8 mouse cellular contexts compared by ENCODE assay signal in the genomic region with DNA sequence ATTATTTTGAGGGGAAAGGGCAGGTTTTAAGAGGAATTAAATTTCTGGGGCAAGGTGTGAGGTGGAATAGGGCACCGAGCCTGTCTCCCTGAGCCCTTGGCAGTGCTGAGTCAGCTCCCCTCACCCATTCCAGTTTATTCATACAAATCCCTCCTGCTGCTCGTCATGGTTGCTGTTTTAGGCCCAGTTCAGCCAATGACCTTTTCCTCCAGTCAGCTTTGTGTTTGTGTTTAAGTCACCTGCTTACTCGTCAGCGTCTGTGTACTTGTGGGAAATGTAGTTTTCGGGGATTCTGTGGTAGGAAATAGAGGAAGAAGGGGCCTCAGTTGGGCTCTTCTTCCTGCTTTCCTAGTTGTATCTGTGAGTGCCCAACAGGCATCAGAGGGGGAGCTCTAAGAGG. TPM values are rescaled to one million over a fixed set of nuclear protein-coding genes. Genes with fewer than 3 reads are reported as not detected.
DNase-seq lines count a peak whose midpoint lies in the region; ATAC-seq and TF ChIP-seq lines count a peak whose summit lies in the region.

No protein-coding gene starts in this region.

- H3K27me3 ChIP-seq in embryonic facial prominence, embryonic 12.5 days: no peaks in the 10 kb centered on the region
- H3K27me3 ChIP-seq in embryonic facial prominence, embryonic 10.5 days (replicated peaks; ENCODE audit: low read depth, poor library complexity, severe bottlenecking): no peaks in the 10 kb centered on the region
- H3K27me3 ChIP-seq in intestine, embryonic 16.5 days (replicated peaks; ENCODE audit: control insufficient read depth, insufficient read depth, low read length): no peaks in the 10 kb centered on the region

- 64% methylated on average over 5 of the region's 5 CpGs for WGBS in embryonic facial prominence, embryonic 12.5 days
- 75% methylated on average over 5 of the region's 5 CpGs for WGBS in embryonic facial prominence, embryonic 10.5 days
- 49% methylated on average over 5 of the region's 5 CpGs for WGBS in intestine, embryonic 16.5 days

- no peak for DNase-seq in embryonic facial prominence, embryonic 10.5 days (ENCODE audit: low spot score)
- no peak for DNase-seq in left cerebral cortex, adult 2 months (ENCODE audit: extremely low spot score in 1 of 2, low spot score in 2 of 2)
- DNase-seq in left cerebral cortex, adult 18-20 months (ENCODE audit: low spot score in 2 of 2): no peak
- DNase-seq in MN1 (ENCODE audit: low spot score): peak; percentile 58
- DNase-seq in gastrocnemius, adult 8-10 months (ENCODE audit: low spot score in 2 of 2): no peak
- DNase-seq in retina, embryonic 14.5 days (ENCODE audit: low spot score): no peak

- no peaks in the 10 kb centered on the region for H3K9me3 ChIP-seq in embryonic facial prominence, embryonic 12.5 days
- no peaks in the 10 kb centered on the region for H3K9me3 ChIP-seq in embryonic facial prominence, embryonic 10.5 days
- H3K9me3 ChIP-seq in intestine, embryonic 16.5 days (ENCODE audit: control insufficient read depth, low read length): no peaks in the 10 kb centered on the region

- H3K4me3 ChIP-seq in embryonic facial prominence, embryonic 12.5 days: no peak overlapping the region
- no peak overlapping the region for H3K4me3 ChIP-seq in embryonic facial prominence, embryonic 10.5 days
- no peak overlapping the region for H3K4me3 ChIP-seq in left cerebral cortex, adult 2 months
- no peak overlapping the region for H3K4me3 ChIP-seq in intestine, embryonic 16.5 days (ENCODE audit: low read length)

- no peak for ATAC-seq in embryonic facial prominence, embryonic 12.5 days (ENCODE audit: insufficient number of reproducible peaks, insufficient read depth, low FRiP score, low TSS enrichment)
- no peak for ATAC-seq in intestine, embryonic 16.5 days

- intact Hi-C loops in left cerebral cortex, adult 2 months (cut with DNase I): no loop called here

- H3K4me2 ChIP-seq in embryonic facial prominence, embryonic 12.5 days (replicated peaks): no peak overlapping the region
- no peak overlapping the region for H3K4me2 ChIP-seq in intestine, embryonic 16.5 days (ENCODE audit: low read depth, low read length)

- no peak for TF ChIP-seq CTCF in left cerebral cortex, adult 2 months (IDR thresholded peaks at IDR 0.05)

- peaks cover 17% of the 10 kb centered on the region for H3K4me1 ChIP-seq in embryonic facial prominence, embryonic 12.5 days
- peaks cover 24% of the 10 kb centered on the region for H3K4me1 ChIP-seq in embryonic facial prominence, embryonic 10.5 days
- peaks cover 22% of the 10 kb centered on the region for H3K4me1 ChIP-seq in intestine, embryonic 16.5 days (ENCODE audit: control insufficient read depth, insufficient read depth, low read length)

- peak overlapping the region; percentile 56; the same call in 1 of the 2 replicates for H3K27ac ChIP-seq in embryonic facial prominence, embryonic 12.5 days
- H3K27ac ChIP-seq in embryonic facial prominence, embryonic 10.5 days (replicated peaks): no peak overlapping the region
- peak overlapping the region; percentile 18; the same call in 1 of the 2 replicates for H3K27ac ChIP-seq in left cerebral cortex, adult 2 months
- H3K27ac ChIP-seq in intestine, embryonic 16.5 days (ENCODE audit: low read length): peak overlapping the region; percentile 98

- no peak overlapping the region for H3K9ac ChIP-seq in embryonic facial prominence, embryonic 12.5 days
- H3K9ac ChIP-seq in intestine, embryonic 16.5 days (ENCODE audit: low read depth, low read length): peak overlapping the region; percentile 27; the same call in 1 of the 2 replicates

- H3K36me3 ChIP-seq in embryonic facial prominence, embryonic 12.5 days: peaks cover 71% of the 10 kb centered on the region
- peaks cover 81% of the 10 kb centered on the region for H3K36me3 ChIP-seq in embryonic facial prominence, embryonic 10.5 days (replicated peaks)
- peaks cover 26% of the 10 kb centered on the region for H3K36me3 ChIP-seq in intestine, embryonic 16.5 days (ENCODE audit: control insufficient read depth, insufficient read depth, low read length)

RNA-seq across cellular contexts. Expression of a gene that starts 4.6 kb away (rescaled TPM):
- 877 and 907 TPM in 2 replicates for polyA plus RNA-seq in embryonic facial prominence, embryonic 12.5 days (2016; fragmentation: Nextera tagmentation; extraction: Ambion mirVana)
- 733 and 768 TPM in 2 replicates for polyA plus RNA-seq in embryonic facial prominence, embryonic 10.5 days (2016; fragmentation: Nextera tagmentation; extraction: Ambion mirVana)
- total RNA-seq in left cerebral cortex, adult 2 months (2021): 100 to 1,000 TPM; 555 to 562 TPM
- 100 to 1,000 TPM; 576 to 616 TPM for total RNA-seq in left cerebral cortex, adult 18-20 months (2021)
- polyA plus RNA-seq in intestine, embryonic 16.5 days (2015; fragmentation: Nextera tagmentation; extraction: Ambion mirVana): 1,841 and 1,876 TPM in 2 replicates
- total RNA-seq in gastrocnemius, adult 8-10 months (2022): 100 to 1,000 TPM; 125 to 188 (median 158) TPM

RNA-seq across cellular contexts. Expression of a gene that starts 9.1 kb away (rescaled TPM):
- 3.2 and 3.9 TPM in 2 replicates for polyA plus RNA-seq in embryonic facial prominence, embryonic 12.5 days (2016; fragmentation: Nextera tagmentation; extraction: Ambion mirVana)
- polyA plus RNA-seq in embryonic facial prominence, embryonic 10.5 days (2016; fragmentation: Nextera tagmentation; extraction: Ambion mirVana): 2.3 and 3.1 TPM in 2 replicates
- 10 to 100 TPM; 30.7 to 32.9 TPM for total RNA-seq in left cerebral cortex, adult 2 months (2021)
- 10 to 100 TPM; 31.5 to 34.9 TPM for total RNA-seq in left cerebral cortex, adult 18-20 months (2021)
- 2.8 TPM in 2 replicates for polyA plus RNA-seq in intestine, embryonic 16.5 days (2015; fragmentation: Nextera tagmentation; extraction: Ambion mirVana)
- total RNA-seq in gastrocnemius, adult 8-10 months (2022): 10 to 100 TPM in 2 of 4 experiments, 1 to 10 TPM in 2; 8.7 to 11.7 (median 10.0) TPM

RNA-seq across cellular contexts. Expression of a gene that starts 30.3 kb away (rescaled TPM):
- 121 and 125 TPM in 2 replicates for polyA plus RNA-seq in embryonic facial prominence, embryonic 12.5 days (2016; fragmentation: Nextera tagmentation; extraction: Ambion mirVana)
- polyA plus RNA-seq in embryonic facial prominence, embryonic 10.5 days (2016; fragmentation: Nextera tagmentation; extraction: Ambion mirVana): 77.3 and 85.9 TPM in 2 replicates
- total RNA-seq in left cerebral cortex, adult 2 months (2021): 100 to 1,000 TPM; 253 to 254 TPM
- 100 to 1,000 TPM; 265 to 267 TPM for total RNA-seq in left cerebral cortex, adult 18-20 months (2021)
- polyA plus RNA-seq in intestine, embryonic 16.5 days (2015; fragmentation: Nextera tagmentation; extraction: Ambion mirVana): 46.6 and 51.1 TPM in 2 replicates
- total RNA-seq in gastrocnemius, adult 8-10 months (2022): 10 to 100 TPM; 45.6 to 53.3 (median 49.5) TPM

RNA-seq across cellular contexts. Expression of a gene that starts 36.3 kb away (rescaled TPM):
- polyA plus RNA-seq in embryonic facial prominence, embryonic 12.5 days (2016; fragmentation: Nextera tagmentation; extraction: Ambion mirVana): 29.2 and 30.7 TPM in 2 replicates
- polyA plus RNA-seq in embryonic facial prominence, embryonic 10.5 days (2016; fragmentation: Nextera tagmentation; extraction: Ambion mirVana): 11.9 and 13.6 TPM in 2 replicates
- 10 to 100 TPM; 10.2 to 10.4 TPM for total RNA-seq in left cerebral cortex, adult 2 months (2021)
- 10 to 100 TPM; 13.1 to 13.2 TPM for total RNA-seq in left cerebral cortex, adult 18-20 months (2021)
- polyA plus RNA-seq in intestine, embryonic 16.5 days (2015; fragmentation: Nextera tagmentation; extraction: Ambion mirVana): 24.4 and 25.7 TPM in 2 replicates
- 10 to 100 TPM; 10.4 to 13.5 (median 13.4) TPM for total RNA-seq in gastrocnemius, adult 8-10 months (2022)

RNA-seq across cellular contexts. Expression of a gene that starts 58.2 kb away (rescaled TPM):
- polyA plus RNA-seq in embryonic facial prominence, embryonic 12.5 days (2016; fragmentation: Nextera tagmentation; extraction: Ambion mirVana): 18.8 and 19.4 TPM in 2 replicates
- 15.9 and 17.4 TPM in 2 replicates for polyA plus RNA-seq in embryonic facial prominence, embryonic 10.5 days (2016; fragmentation: Nextera tagmentation; extraction: Ambion mirVana)
- 10 to 100 TPM; 12.4 to 15.7 TPM for total RNA-seq in left cerebral cortex, adult 2 months (2021)
- 10 to 100 TPM; 15.9 to 20.7 TPM for total RNA-seq in left cerebral cortex, adult 18-20 months (2021)
- 13.3 and 13.6 TPM in 2 replicates for polyA plus RNA-seq in intestine, embryonic 16.5 days (2015; fragmentation: Nextera tagmentation; extraction: Ambion mirVana)
- total RNA-seq in gastrocnemius, adult 8-10 months (2022): 1 to 10 TPM; 5.7 to 7.5 (median 6.7) TPM

Comparison
In these comparisons a context has a peak if more than half of its experiments do, and no peak if none do; other contexts are left out.
1. RNA of a gene that starts 30.3 kb away (total RNA-seq): 265 to 267 TPM in left cerebral cortex, adult 18-20 months and 253 to 254 TPM in left cerebral cortex, adult 2 months; 45.6 to 53.3 TPM in gastrocnemius, adult 8-10 months; every median in the first group is over 4 times any median in the second.